Comparison of ENCODE assay signal across 27 mouse cellular contexts in the genomic region with DNA sequence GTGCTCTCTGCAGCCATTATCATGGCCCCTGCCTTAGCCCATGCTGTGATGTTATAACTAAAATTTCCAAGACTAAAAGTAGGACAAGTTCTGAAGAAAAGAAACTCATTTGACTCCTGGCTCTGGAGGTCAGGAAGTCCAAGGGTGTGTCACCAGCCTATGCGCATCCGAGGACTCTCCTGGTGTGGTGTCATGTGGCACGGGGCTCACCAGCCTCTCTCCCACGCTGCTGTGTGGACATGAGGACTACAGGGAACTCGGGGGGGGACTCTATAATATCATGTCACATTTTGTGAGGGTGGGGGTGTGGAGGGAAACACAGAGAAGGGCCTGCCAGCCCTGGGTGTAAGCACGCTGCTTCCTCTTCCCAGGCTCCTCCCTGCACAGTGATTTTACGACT.
DNase-seq lines count a peak whose midpoint lies in the region; ATAC-seq lines count a peak whose summit lies in the region.
"Had no signal": no experiment of that assay in that cellular context is flagged by ENCODE, and none has a peak within 500 bp of the region (broad histone marks: within the 10 kb centered on the region; RNA-seq: fewer than 3 reads in every experiment).

No protein-coding gene starts in this region.

- H3K27me3 ChIP-seq in forebrain, embryonic 14.5 days (replicated peaks; ENCODE audit: control insufficient read depth, insufficient read depth, low read length) = no peaks in the 10 kb centered on the region
- H3K27me3 ChIP-seq in forebrain, embryonic 11.5 days (ENCODE audit: control insufficient read depth, insufficient read depth, low read length) = no peaks in the 10 kb centered on the region
- no peaks in the 10 kb centered on the region for H3K27me3 ChIP-seq in kidney, embryonic 15.5 days
- H3K27me3 ChIP-seq: embryonic facial prominence, embryonic 12.5 days; heart, embryonic 15.5 days; hindbrain, embryonic 13.5 days; liver, embryonic 12.5 days; midbrain, embryonic 13.5 days; neural tube, embryonic 13.5 days; Patski; stomach, embryonic 15.5 days had no signal

- 0 out of 2 replicates have a peak, but pooled peaks cover 2% of the 10 kb centered on the region for H3K4me1 ChIP-seq in forebrain, embryonic 14.5 days (ENCODE audit: control insufficient read depth, insufficient read depth, low read length)
- no peaks in the 10 kb centered on the region for H3K4me1 ChIP-seq in forebrain, embryonic 11.5 days (replicated peaks; ENCODE audit: control insufficient read depth, insufficient read depth, low read length)
- H3K4me1 ChIP-seq in kidney, embryonic 15.5 days = peaks cover 30% of the 10 kb centered on the region
- H3K4me1 ChIP-seq: embryonic facial prominence, embryonic 12.5 days; liver, embryonic 12.5 days; midbrain, embryonic 13.5 days; stomach, embryonic 15.5 days had no signal

- 0 out of 2 replicates have a peak overlapping the region, but pooled peaks have one; percentile 6 for H3K27ac ChIP-seq in forebrain, embryonic 14.5 days (ENCODE audit: low read depth, low read length)
- H3K27ac ChIP-seq in forebrain, embryonic 11.5 days (ENCODE audit: low read depth, low read length) = no peak overlapping the region
- 0 out of 2 replicates have a peak overlapping the region, but pooled peaks have one; percentile 59 for H3K27ac ChIP-seq in kidney, embryonic 15.5 days
- H3K27ac ChIP-seq: embryonic facial prominence, embryonic 12.5 days; heart, embryonic 10.5 days; heart, embryonic 15.5 days; hindbrain, embryonic 13.5 days; liver, embryonic 12.5 days; midbrain, embryonic 13.5 days; neural tube, embryonic 13.5 days; stomach, embryonic 15.5 days had no signal

- H3K36me3 ChIP-seq in forebrain, embryonic 14.5 days (ENCODE audit: control insufficient read depth, insufficient read depth, low read length) = no peaks in the 10 kb centered on the region
- no peaks in the 10 kb centered on the region for H3K36me3 ChIP-seq in forebrain, embryonic 11.5 days (ENCODE audit: control insufficient read depth, insufficient read depth, low read length)
- H3K36me3 ChIP-seq in kidney, embryonic 15.5 days = peaks cover 13% of the 10 kb centered on the region; the same call in 1 of the 2 replicates
- H3K36me3 ChIP-seq: embryonic facial prominence, embryonic 12.5 days; neural tube, embryonic 13.5 days; stomach, embryonic 15.5 days had no signal

- H3K9me3 ChIP-seq in forebrain, embryonic 14.5 days (replicated peaks; ENCODE audit: control insufficient read depth, low read length) = no peaks in the 10 kb centered on the region
- H3K9me3 ChIP-seq in forebrain, embryonic 11.5 days (ENCODE audit: control insufficient read depth, low read length) = no peaks in the 10 kb centered on the region
- no peaks in the 10 kb centered on the region for H3K9me3 ChIP-seq in kidney, embryonic 15.5 days (replicated peaks)
- H3K9me3 ChIP-seq: embryonic facial prominence, embryonic 12.5 days; heart, embryonic 10.5 days; heart, embryonic 15.5 days; hindbrain, embryonic 13.5 days; liver, embryonic 12.5 days; midbrain, embryonic 13.5 days; neural tube, embryonic 13.5 days; stomach, embryonic 15.5 days had no signal

- H3K4me3 ChIP-seq in forebrain, embryonic 14.5 days (ENCODE audit: low read depth, low read length) = no peak overlapping the region
- H3K4me3 ChIP-seq in forebrain, embryonic 11.5 days (ENCODE audit: low read depth, low read length) = no peak overlapping the region
- no peak overlapping the region for H3K4me3 ChIP-seq in kidney, embryonic 15.5 days (replicated peaks)
- H3K4me3 ChIP-seq: embryonic facial prominence, embryonic 12.5 days; heart, embryonic 10.5 days; heart, embryonic 15.5 days; hindbrain, embryonic 13.5 days; layer of hippocampus, adult 2 months; liver, embryonic 12.5 days; midbrain, embryonic 13.5 days; neural tube, embryonic 13.5 days; stomach, embryonic 15.5 days had no signal

- H3K4me2 ChIP-seq in forebrain, embryonic 14.5 days (ENCODE audit: low read length) = no peak overlapping the region
- H3K4me2 ChIP-seq in forebrain, embryonic 11.5 days (ENCODE audit: low read depth, low read length, severe bottlenecking) = no peak overlapping the region
- H3K4me2 ChIP-seq in kidney, embryonic 15.5 days = no peak overlapping the region
- H3K4me2 ChIP-seq: embryonic facial prominence, embryonic 12.5 days; heart, embryonic 15.5 days; hindbrain, embryonic 13.5 days; liver, embryonic 12.5 days; midbrain, embryonic 13.5 days; neural tube, embryonic 13.5 days; stomach, embryonic 15.5 days had no signal

- no peak overlapping the region for H3K9ac ChIP-seq in forebrain, embryonic 14.5 days (ENCODE audit: low read length)
- no peak overlapping the region for H3K9ac ChIP-seq in forebrain, embryonic 11.5 days (ENCODE audit: low read length)
- no peak overlapping the region for H3K9ac ChIP-seq in kidney, embryonic 15.5 days
- H3K9ac ChIP-seq: embryonic facial prominence, embryonic 12.5 days; heart, embryonic 15.5 days; hindbrain, embryonic 13.5 days; liver, embryonic 12.5 days; liver, postnatal 0 days; midbrain, embryonic 13.5 days; neural tube, embryonic 13.5 days; stomach, embryonic 15.5 days had no signal

- no peak for ATAC-seq in forebrain, embryonic 14.5 days
- no peak for ATAC-seq in forebrain, embryonic 11.5 days (replicated peaks; ENCODE audit: low FRiP score)
- ATAC-seq in kidney, embryonic 15.5 days (replicated peaks; ENCODE audit: low FRiP score) = 0 out of 2 replicates have a peak, but pooled peaks have one; percentile 16
- ATAC-seq: liver, embryonic 12.5 days; liver, postnatal 0 days; midbrain, embryonic 13.5 days; Patski had no signal

- 76% methylated on average over 7 of the region's 7 CpGs for WGBS in forebrain, embryonic 14.5 days
- 81% methylated on average over 7 of the region's 7 CpGs for WGBS in forebrain, embryonic 11.5 days
- 27% methylated on average over 7 of the region's 7 CpGs for WGBS in kidney, embryonic 15.5 days

- DNase-seq in forebrain, embryonic 14.5 days (ENCODE audit: low spot score) = no peak
- no peak for DNase-seq in forebrain, embryonic 11.5 days (ENCODE audit: low spot score)
- DNase-seq in kidney, postnatal 4 days = no peak
- peak; percentile 22 for DNase-seq in right cerebral cortex, adult 18-20 months
- no peak for DNase-seq in right cerebral cortex, postnatal 4 days
- no peak for DNase-seq in T-cell, adult 2 months (ENCODE audit: low spot score)
- DNase-seq: adrenal gland, postnatal 14 days; cerebellum, adult 11 months; cerebellum, adult 9-10 months; cerebellum, postnatal 36 days; embryo, embryonic 11 days; gastrocnemius, postnatal 14 days; heart, postnatal 36 days; kidney, adult 11 months; left cerebral cortex, postnatal 4 days; liver, postnatal 0 days had no signal
